9 mouse cellular contexts compared by ENCODE assay signal in the genomic region with DNA sequence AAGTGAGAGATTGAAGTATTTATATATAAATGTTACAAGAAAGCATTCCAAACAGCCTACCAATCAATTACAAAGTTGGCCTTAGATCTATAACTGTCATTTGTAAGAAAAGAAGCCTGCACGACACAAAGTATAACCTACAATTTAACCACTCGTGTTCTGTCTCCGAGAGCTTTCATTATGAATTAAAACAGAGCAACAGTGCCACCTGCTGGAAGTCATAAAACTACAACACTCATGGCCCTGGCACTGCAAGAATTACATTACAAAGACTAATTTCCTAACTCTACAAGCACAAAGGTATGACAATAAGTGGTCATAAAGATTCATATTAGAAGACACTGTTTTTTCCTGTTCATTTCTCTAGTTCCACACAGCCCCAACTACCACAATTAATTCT. TPM values are rescaled to one million over a fixed set of nuclear protein-coding genes. Genes with fewer than 3 reads are reported as not detected.
DNase-seq lines count a peak whose midpoint lies in the region; ATAC-seq and TF ChIP-seq lines count a peak whose summit lies in the region.
"Had no signal": no experiment of that assay in that cellular context is flagged by ENCODE, and none has a peak within 500 bp of the region (broad histone marks: within the 10 kb centered on the region; RNA-seq: fewer than 3 reads in every experiment).

No protein-coding gene starts in this region.

- TF ChIP-seq POLR2A in kidney, adult 2 months (IDR thresholded peaks at IDR 0.05; ENCODE audit: low read depth, low read length) = no peak

- WGBS in forebrain, embryonic 13.5 days = 21% methylated on average over 3 of the region's 3 CpGs
- 51% methylated on average over 3 of the region's 3 CpGs for WGBS in forebrain, embryonic 10.5 days
- under 1% methylated on average over 3 of the region's 3 CpGs for WGBS in embryonic facial prominence, embryonic 13.5 days
- 7% methylated on average over 3 of the region's 3 CpGs for whole genome bisulfite sequencing in kidney, adult 2 months
- 10% methylated on average over 3 of the region's 3 CpGs for WGBS in liver, postnatal 0 days (ENCODE audit: insufficient replicate concordance)

- H3K27ac ChIP-seq in forebrain, embryonic 13.5 days = no peak overlapping the region
- no peak overlapping the region for H3K27ac ChIP-seq in forebrain, embryonic 10.5 days
- peak overlapping the region; percentile 73; the same call in 1 of the 2 replicates for H3K27ac ChIP-seq in embryonic facial prominence, embryonic 13.5 days
- peak overlapping the region; percentile 94 for H3K27ac ChIP-seq in kidney, adult 2 months (ENCODE audit: insufficient read depth, low read depth, low read length)
- H3K27ac ChIP-seq in liver, postnatal 0 days (ENCODE audit: low read depth) = no peak overlapping the region
- H3K27ac ChIP-seq: limb, embryonic 15.5 days had no signal

- H3K27me3 ChIP-seq in forebrain, embryonic 13.5 days = no peaks in the 10 kb centered on the region
- H3K27me3 ChIP-seq in forebrain, embryonic 10.5 days (ENCODE audit: poor library complexity, severe bottlenecking) = no peaks in the 10 kb centered on the region
- H3K27me3 ChIP-seq in embryonic facial prominence, embryonic 13.5 days = no peaks in the 10 kb centered on the region
- H3K27me3 ChIP-seq in kidney, adult 2 months (replicated peaks; ENCODE audit: control insufficient read depth, insufficient read depth, low read length) = no peaks in the 10 kb centered on the region
- H3K27me3 ChIP-seq in liver, postnatal 0 days (ENCODE audit: insufficient read depth, low read length) = no peaks in the 10 kb centered on the region
- H3K27me3 ChIP-seq: limb, embryonic 15.5 days had no signal

- H3K4me1 ChIP-seq in forebrain, embryonic 13.5 days = no peaks in the 10 kb centered on the region
- no peaks in the 10 kb centered on the region for H3K4me1 ChIP-seq in forebrain, embryonic 10.5 days
- peaks cover 13% of the 10 kb centered on the region for H3K4me1 ChIP-seq in embryonic facial prominence, embryonic 13.5 days
- H3K4me1 ChIP-seq in kidney, adult 2 months (ENCODE audit: control insufficient read depth, insufficient read depth, low read length) = peaks cover 21% of the 10 kb centered on the region; the same call in 1 of the 2 replicates
- H3K4me1 ChIP-seq in liver, postnatal 0 days (ENCODE audit: insufficient read depth) = no peaks in the 10 kb centered on the region

- no peak overlapping the region for H3K4me3 ChIP-seq in forebrain, embryonic 13.5 days
- no peak overlapping the region for H3K4me3 ChIP-seq in forebrain, embryonic 10.5 days
- H3K4me3 ChIP-seq in embryonic facial prominence, embryonic 13.5 days = no peak overlapping the region
- H3K4me3 ChIP-seq in kidney, adult 2 months (ENCODE audit: insufficient read depth, low read depth, low read length) = no peak overlapping the region
- no peak overlapping the region for H3K4me3 ChIP-seq in liver, postnatal 0 days (ENCODE audit: low read depth, low read length)
- H3K4me3 ChIP-seq: limb, embryonic 15.5 days had no signal

- H3K9me3 ChIP-seq in forebrain, embryonic 13.5 days (replicated peaks) = no peaks in the 10 kb centered on the region
- no peaks in the 10 kb centered on the region for H3K9me3 ChIP-seq in forebrain, embryonic 10.5 days
- no peaks in the 10 kb centered on the region for H3K9me3 ChIP-seq in embryonic facial prominence, embryonic 13.5 days
- H3K9me3 ChIP-seq in liver, postnatal 0 days (ENCODE audit: low read length) = no peaks in the 10 kb centered on the region
- H3K9me3 ChIP-seq: limb, embryonic 15.5 days had no signal

- peaks cover 69% of the 10 kb centered on the region for H3K36me3 ChIP-seq in forebrain, embryonic 13.5 days (ENCODE audit: poor library complexity, severe bottlenecking)
- peaks cover 95% of the 10 kb centered on the region for H3K36me3 ChIP-seq in forebrain, embryonic 10.5 days (replicated peaks)
- H3K36me3 ChIP-seq in embryonic facial prominence, embryonic 13.5 days = peaks cover 60% of the 10 kb centered on the region
- H3K36me3 ChIP-seq in kidney, adult 2 months (ENCODE audit: control insufficient read depth, insufficient read depth, low read length) = peaks cover 7% of the 10 kb centered on the region
- H3K36me3 ChIP-seq in liver, postnatal 0 days (replicated peaks; ENCODE audit: insufficient read depth, low read length) = peaks cover 39% of the 10 kb centered on the region

- no peak overlapping the region for H3K4me2 ChIP-seq in forebrain, embryonic 13.5 days
- no peak overlapping the region for H3K4me2 ChIP-seq in embryonic facial prominence, embryonic 13.5 days
- no peak overlapping the region for H3K4me2 ChIP-seq in liver, postnatal 0 days (ENCODE audit: low read depth, low read length)
- H3K4me2 ChIP-seq: limb, embryonic 15.5 days had no signal

- no peak for TF ChIP-seq EP300 in liver, postnatal 0 days (IDR thresholded peaks at IDR 0.05; ENCODE audit: low read depth)

- no peak overlapping the region for H3K9ac ChIP-seq in forebrain, embryonic 13.5 days
- no peak overlapping the region for H3K9ac ChIP-seq in embryonic facial prominence, embryonic 13.5 days
- H3K9ac ChIP-seq in liver, postnatal 0 days (replicated peaks) = no peak overlapping the region
- H3K9ac ChIP-seq: limb, embryonic 15.5 days had no signal

- TF ChIP-seq CTCF in kidney, adult 2 months (conservative IDR thresholded peaks at IDR 0.05; ENCODE audit: insufficient read depth, insufficient read length, low read depth, low read length) = no peak
- peak; percentile 72 for TF ChIP-seq CTCF in liver, postnatal 0 days (IDR thresholded peaks at IDR 0.05; ENCODE audit: low read depth)

- no peak for DNase-seq in forebrain, embryonic 10.5 days (ENCODE audit: extremely low spot score, low spot score)
- DNase-seq in 3T3-L1 (ENCODE audit: low read depth, low spot score) (peak; percentile 84), adipocyte (ENCODE audit: low spot score) (peak; percentile 90)
- peak; percentile 86 for DNase-seq in kidney, adult 2 months
- DNase-seq in liver, postnatal 0 days = peak; percentile 49
- peak; percentile 74 to 80 for DNase-seq in right cerebral cortex, adult 2 months (ENCODE audit: low spot score in 2 of 2)

- ATAC-seq in forebrain, embryonic 13.5 days = peak; percentile 51; the same call in 1 of the 2 replicates
- ATAC-seq in embryonic facial prominence, embryonic 13.5 days (ENCODE audit: insufficient number of reproducible peaks, insufficient read depth, low FRiP score, low TSS enrichment, low read depth) = no peak
- no peak for ATAC-seq in liver, postnatal 0 days

RNA-seq across cellular contexts. Expression of a gene that starts 30.3 kb away (rescaled TPM):
- polyA plus RNA-seq in forebrain, embryonic 13.5 days (2015; fragmentation: Nextera tagmentation; extraction: Ambion mirVana) = 79.9 and 81.9 TPM in 2 replicates
- polyA plus RNA-seq in forebrain, embryonic 10.5 days (2016; fragmentation: Nextera tagmentation; extraction: Ambion mirVana) = 70.3 and 72.1 TPM in 2 replicates
- 74.0 and 83.1 TPM in 2 replicates for polyA plus RNA-seq in embryonic facial prominence, embryonic 13.5 days (2015; fragmentation: Nextera tagmentation; extraction: Ambion mirVana)
- polyA plus RNA-seq in kidney, adult 2 months (2012; rRNA removed) = 8.9 and 10.9 TPM in 2 replicates
- 20.9 and 21.7 TPM in 2 replicates for polyA plus RNA-seq in liver, postnatal 0 days (2015; fragmentation: Nextera tagmentation; extraction: Ambion mirVana)

Comparison
In these comparisons a context has a peak if more than half of its experiments do, and no peak if none do; other contexts are left out.
1. H3K27ac ChIP-seq: peak in embryonic facial prominence, embryonic 13.5 days (single experiment) and kidney, adult 2 months (single experiment); none in forebrain, embryonic 13.5 days (single experiment), forebrain, embryonic 10.5 days (single experiment) and liver, postnatal 0 days (single experiment).